Mouse (Mus musculus): ENCODE measurements around the gene Pacsin2. TPM values are rescaled to one million over a fixed set of nuclear protein-coding genes. Genes with fewer than 3 reads are reported as not detected.

Pacsin2 gene
- 34.3 and 54.4 TPM in 2 replicates for polyA plus RNA-seq (2012; rRNA removed; ENCODE audit: low replicate concordance)

GRCm38 (mm10) chr15:83464083-83464904 lies at the start of gene Pacsin2:
Gene Pacsin2, minus strand, starts transcription at chr15:83464606.

GRCm38 (mm10) chr15:83510805-83511405 lies 46.5 kb upstream of the Pacsin2 start, which contains the start of gene Ttll1:
Gene Ttll1, minus strand, starts transcription at chr15:83510893.

DNA sequence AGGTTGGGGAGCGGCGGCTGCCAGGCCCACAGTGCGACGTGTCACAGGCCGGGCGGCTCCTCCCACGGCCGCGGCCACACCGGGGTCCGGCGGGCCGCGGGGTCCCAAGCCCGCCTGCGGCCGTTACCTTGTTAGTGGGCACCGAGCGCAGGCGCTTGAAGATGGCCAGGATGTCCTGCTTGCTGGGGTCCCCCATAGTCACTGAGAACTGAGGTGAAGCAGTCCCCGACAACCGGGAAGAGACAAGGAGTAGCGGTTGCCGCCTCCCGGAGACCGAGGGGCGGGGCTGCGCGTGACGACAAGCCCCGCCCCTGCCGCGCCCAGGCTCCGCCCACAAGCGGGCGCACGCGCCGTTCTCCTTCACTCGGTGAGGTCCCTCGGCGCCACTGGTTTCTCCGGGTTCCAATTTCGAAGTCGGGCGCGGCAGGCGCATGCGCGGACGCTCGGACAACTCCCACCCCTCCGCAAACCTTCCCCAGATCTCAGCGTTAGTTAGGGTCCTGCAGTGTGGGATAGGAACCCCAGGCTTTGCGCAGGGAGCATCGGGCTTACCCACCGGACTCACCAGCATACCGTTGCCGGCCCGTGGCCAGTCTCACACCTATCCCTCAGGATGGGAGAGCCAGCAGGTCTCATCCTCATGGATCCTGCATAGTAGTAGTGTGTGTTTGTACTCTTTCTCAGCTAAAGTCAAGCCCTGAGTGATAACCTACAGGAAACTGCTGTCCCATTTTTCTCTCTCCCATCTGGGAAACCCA lies 114.3 kb downstream of the Pacsin2 start, which contains the start of gene Arfgap3:
Gene Arfgap3, minus strand, starts transcription at position 294 of the 758 bp plus-strand sequence.

Other genes starting within 250 kb of the Pacsin2 start
- 22.1 and 29.7 TPM in 2 replicates for gene A4galt, start 212.8 kb downstream of the Pacsin2 start, polyA plus RNA-seq (2012; rRNA removed; ENCODE audit: low replicate concordance)
- 18.9 and 26.0 TPM in 2 replicates for gene Arfgap3, start 114.4 kb downstream of the Pacsin2 start, polyA plus RNA-seq (2012; rRNA removed; ENCODE audit: low replicate concordance)
- gene Ttll1, start 46.3 kb upstream of the Pacsin2 start, polyA plus RNA-seq (2012; rRNA removed; ENCODE audit: low replicate concordance) = 7.8 and 9.7 TPM in 2 replicates
- gene Bik, start 62.3 kb upstream of the Pacsin2 start, polyA plus RNA-seq (2012; rRNA removed; ENCODE audit: low replicate concordance) = 16.3 and 25.3 TPM in 2 replicates
- gene Tspo, start 99.0 kb upstream of the Pacsin2 start, polyA plus RNA-seq (2012; rRNA removed; ENCODE audit: low replicate concordance) = 1,037 and 1,538 TPM in 2 replicates
- 34.7 and 49.8 TPM in 2 replicates for gene Mcat, start 99.2 kb upstream of the Pacsin2 start, polyA plus RNA-seq (2012; rRNA removed; ENCODE audit: low replicate concordance)
- gene Ttll12, start 130.6 kb upstream of the Pacsin2 start, polyA plus RNA-seq (2012; rRNA removed; ENCODE audit: low replicate concordance) = 26.0 and 35.1 TPM in 2 replicates